Mouse (Mus musculus): ENCODE measurements around the gene Zfp74.

DNA sequence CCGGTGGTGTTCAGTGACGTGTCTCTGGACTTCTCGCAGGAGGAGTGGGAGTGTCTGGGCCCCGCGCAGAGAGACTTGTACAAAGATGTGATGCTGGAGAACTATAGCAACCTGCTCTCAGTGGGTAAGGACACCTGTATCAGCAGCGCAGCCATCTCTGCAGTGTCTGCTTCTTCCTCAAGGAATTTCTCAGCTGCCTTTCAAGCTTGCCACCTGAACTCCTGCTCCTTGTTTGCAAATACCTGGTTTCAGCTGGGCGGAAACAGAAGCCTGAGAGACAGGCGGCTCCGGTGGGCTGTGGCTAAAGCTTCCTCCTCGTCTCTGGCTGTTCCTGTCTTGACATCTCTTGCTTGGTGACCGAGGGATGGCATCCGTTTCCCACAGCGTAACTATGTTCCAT lies 41.7 kb downstream of the Zfp74 start:
- no peak for TF ChIP-seq CTCF (IDR thresholded peaks at IDR 0.05; ENCODE audit: low read depth)
- no peak for TF ChIP-seq EP300 (optimal IDR thresholded peaks at IDR 0.05)

All from stomach, postnatal 0 days (tissue).